Mouse (Mus musculus) forebrain, embryonic 16.5 days (tissue): ENCODE measurements around the gene Selenoh. TPM values are rescaled to one million over a fixed set of nuclear protein-coding genes. Genes with fewer than 3 reads are reported as not detected.

ENCODE experiments used
- ATAC-seq: fragments of 200-750 bp; cut with Nextera tagmentation; 2 replicates; pipeline ENCODE4 v1.8.0; 2017; ENCODE audit warnings: mild to moderate bottlenecking, moderate library complexity
- H3K27ac ChIP-seq: fragments of 300-500 bp; sonication (generic); 2 replicates; pipeline ENCODE4 v1.5.1; 2014; ENCODE audit warnings: low read length, control low read depth
- H3K27me3 ChIP-seq: fragments of 300-500 bp; sonication (generic); replicated peaks from 2 replicates; pipeline ENCODE4 v1.6.1; 2014; ENCODE audit warnings: low read length; ENCODE audit not compliant: control insufficient read depth, insufficient read depth
- H3K36me3 ChIP-seq: fragments of 300-500 bp; sonication (generic); 2 replicates; pipeline ENCODE4 v1.6.1; 2014; ENCODE audit not compliant: control insufficient read depth, insufficient read depth
- H3K4me1 ChIP-seq: fragments of 300-500 bp; sonication (generic); replicated peaks from 2 replicates; pipeline ENCODE4 v1.6.1; 2014; ENCODE audit warnings: low read length; ENCODE audit not compliant: control insufficient read depth, insufficient read depth
- H3K4me2 ChIP-seq: fragments of 300-500 bp; sonication (generic); 2 replicates; pipeline ENCODE4 v1.6.1; 2014; ENCODE audit warnings: mild to moderate bottlenecking, low read length, control low read depth
- H3K4me3 ChIP-seq: fragments of 300-500 bp; sonication (generic); replicated peaks from 2 replicates; pipeline ENCODE4 v1.5.1; 2014; ENCODE audit warnings: mild to moderate bottlenecking, low read length, control low read depth
- H3K9ac ChIP-seq: fragments of 300-500 bp; sonication (generic); replicated peaks from 2 replicates; pipeline ENCODE4 v1.6.1; 2014; ENCODE audit warnings: low read depth, low read length, control low read depth
- H3K9me3 ChIP-seq: fragments of 300-500 bp; sonication (generic); 2 replicates; pipeline ENCODE4 v1.6.1; 2016; ENCODE audit warnings: low read length; ENCODE audit not compliant: control insufficient read depth
- WGBS: fragments of 180-500 bp; shearing (Covaris S2); extraction: QIAGEN DNeasy Blood & Tissue Kit; methylation state at CpG from one replicate; pipeline ENCODE4 v1.1.7; 2014; 5-methylcytosine and 5-hydroxymethylcytosine counted together
- polyA plus RNA-seq: library from polyadenylated mRNA; unstranded; fragments of >200 nt; fragmentation: Nextera tagmentation; extraction: Ambion mirVana; gene quantifications from 2 replicates; pipeline ENCODE4 v1.2.1, GENCODE M21; 2015

Selenoh gene
- polyA plus RNA-seq, 1 experiment from 2014 or later: 225 TPM

GRCm38 (mm10) chr2:84705295-84705694, 34.7 kb upstream of the Selenoh start:
- ATAC-seq: no peak
- Histone ChIP-seq H3K27ac (no peak overlapping the region), H3K4me2 (no peak overlapping the region), H3K36me3 (peaks cover 8% of the 10 kb centered on the region; the same call in 1 of the 2 replicates), H3K9me3 (no peaks in the 10 kb centered on the region), H3K4me1 (peaks cover 16% of the 10 kb centered on the region), H3K9ac (no peak overlapping the region), H3K27me3 (no peaks in the 10 kb centered on the region), H3K4me3 (no peak overlapping the region)
- 88% methylated on average over 1 of the region's 1 CpGs for WGBS

GRCm38 (mm10) chr2:84704329-84704728, 33.8 kb upstream of the Selenoh start:
- peaks cover 13% of the 10 kb centered on the region for H3K4me1 ChIP-seq
- H3K9ac ChIP-seq: no peak overlapping the region
- no peak overlapping the region for H3K4me2 ChIP-seq
- H3K4me3 ChIP-seq: no peak overlapping the region
- no peak for ATAC-seq
- no peak overlapping the region for H3K27ac ChIP-seq
- H3K27me3 ChIP-seq: no peaks in the 10 kb centered on the region
- 73% methylated on average over 5 of the region's 5 CpGs for WGBS
- peaks cover 5% of the 10 kb centered on the region; the same call in 1 of the 2 replicates for H3K36me3 ChIP-seq
- no peaks in the 10 kb centered on the region for H3K9me3 ChIP-seq

DNA sequence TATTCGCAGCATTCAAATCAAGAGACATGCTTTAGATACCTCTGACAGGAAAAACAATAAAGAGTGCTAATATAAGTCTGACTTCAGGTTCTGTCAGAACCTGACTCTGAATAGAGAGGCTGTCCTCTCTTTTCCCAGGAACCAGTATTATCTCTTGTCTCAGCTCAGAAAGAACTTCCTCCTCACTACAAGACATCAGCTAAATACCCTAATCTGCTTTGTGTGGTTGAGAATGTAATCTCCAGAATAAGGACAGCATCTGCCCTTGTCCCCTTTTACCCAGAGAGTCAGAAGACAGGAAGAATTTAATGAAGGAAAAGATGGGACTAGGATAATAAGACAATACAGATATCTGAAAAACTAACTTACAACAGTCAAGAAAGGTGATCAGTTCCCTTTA, 32.9 kb upstream of the Selenoh start:
- Histone ChIP-seq H3K27me3 (no peaks in the 10 kb centered on the region), H3K4me3 (no peak overlapping the region), H3K36me3 (peaks cover 2% of the 10 kb centered on the region; the same call in 1 of the 2 replicates), H3K9me3 (no peaks in the 10 kb centered on the region), H3K9ac (no peak overlapping the region), H3K4me1 (peaks cover 8% of the 10 kb centered on the region), H3K27ac (no peak overlapping the region), H3K4me2 (no peak overlapping the region)
- ATAC-seq: no peak
- WGBS: 97% methylated on average over 1 of the region's 1 CpGs

DNA sequence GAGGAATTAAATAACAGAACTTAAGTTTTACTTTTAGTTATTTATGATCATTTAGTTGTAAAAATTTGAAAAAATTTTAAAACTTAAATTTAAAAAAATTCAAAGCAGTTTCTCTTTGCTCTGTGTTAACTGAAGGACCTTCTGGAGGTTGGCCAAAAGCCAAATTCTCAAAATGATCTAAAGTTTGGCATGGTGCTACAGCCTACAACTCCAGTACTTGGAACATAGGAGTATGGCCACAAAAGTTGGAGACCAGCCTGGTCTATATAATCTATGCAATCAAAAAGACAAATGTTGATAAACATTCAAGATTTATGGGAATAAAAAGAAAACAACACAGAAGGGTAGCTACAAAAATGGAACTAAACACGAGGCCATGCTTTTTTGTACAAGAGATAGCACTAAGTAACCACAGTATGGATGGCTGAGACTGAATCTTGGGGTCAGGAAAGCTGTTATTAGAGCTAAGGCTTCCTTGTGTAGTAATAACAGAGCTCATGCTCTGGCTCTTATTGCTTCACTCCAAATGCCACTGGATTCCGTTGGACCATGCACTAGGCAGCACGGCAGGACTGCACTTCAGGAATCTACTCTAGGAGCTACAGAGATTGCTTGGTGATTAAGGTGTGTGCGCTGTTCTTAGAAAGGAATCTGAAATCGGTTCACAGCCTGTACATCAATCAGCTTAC, 24.6 kb upstream of the Selenoh start:
- Histone ChIP-seq H3K27me3 (no peaks in the 10 kb centered on the region), H3K27ac (no peak overlapping the region), H3K4me2 (no peak overlapping the region), H3K4me1 (no peaks in the 10 kb centered on the region), H3K9me3 (no peaks in the 10 kb centered on the region), H3K36me3 (peaks cover 24% of the 10 kb centered on the region), H3K4me3 (no peak overlapping the region), H3K9ac (no peak overlapping the region)
- no peak for ATAC-seq
- 88% methylated on average over 5 of the region's 5 CpGs for WGBS

GRCm38 (mm10) chr2:84690050-84690449, 19.5 kb upstream of the Selenoh start:
- H3K4me2 ChIP-seq: no peak overlapping the region
- 86% methylated on average over 12 of the region's 12 CpGs for WGBS
- no peak overlapping the region for H3K27ac ChIP-seq
- H3K9ac ChIP-seq: no peak overlapping the region
- H3K36me3 ChIP-seq: peaks cover 50% of the 10 kb centered on the region
- no peaks in the 10 kb centered on the region for H3K9me3 ChIP-seq
- no peak for ATAC-seq
- no peaks in the 10 kb centered on the region for H3K27me3 ChIP-seq
- H3K4me3 ChIP-seq: no peak overlapping the region
- no peaks in the 10 kb centered on the region for H3K4me1 ChIP-seq

GRCm38 (mm10) chr2:84688080-84688844, 17.7 kb upstream of the Selenoh start:
- peaks cover 46% of the 10 kb centered on the region for H3K36me3 ChIP-seq
- H3K4me3 ChIP-seq: no peak overlapping the region
- no peak overlapping the region for H3K4me2 ChIP-seq
- no peak for ATAC-seq
- no peak overlapping the region for H3K27ac ChIP-seq
- H3K27me3 ChIP-seq: no peaks in the 10 kb centered on the region
- no peak overlapping the region for H3K9ac ChIP-seq
- no peaks in the 10 kb centered on the region for H3K4me1 ChIP-seq
- H3K9me3 ChIP-seq: no peaks in the 10 kb centered on the region
- 89% methylated on average over 2 of the region's 2 CpGs for WGBS

GRCm38 (mm10) chr2:84682605-84683183, 12.1 kb upstream of the Selenoh start:
- no peak overlapping the region for H3K9ac ChIP-seq
- no peak for ATAC-seq
- H3K4me3 ChIP-seq: no peak overlapping the region
- no peak overlapping the region for H3K27ac ChIP-seq
- H3K4me2 ChIP-seq: no peak overlapping the region
- H3K27me3 ChIP-seq: no peaks in the 10 kb centered on the region
- peaks cover 24% of the 10 kb centered on the region for H3K36me3 ChIP-seq
- WGBS: 85% methylated on average over 6 of the region's 6 CpGs
- H3K4me1 ChIP-seq: peaks cover 9% of the 10 kb centered on the region
- H3K9me3 ChIP-seq: no peaks in the 10 kb centered on the region

- Histone ChIP-seq H3K4me2 (peak within 1 kb of the TSS; percentile 86), H3K27ac (0 out of 2 replicates have a peak within 1 kb of the TSS, but pooled peaks have one; percentile 21), H3K9ac (peak within 1 kb of the TSS; percentile 78), H3K27me3 (no peaks in the 10 kb centered on the region), H3K4me3 (peak within 1 kb of the TSS; percentile 95), H3K36me3 (peaks cover 8% of the 10 kb centered on the region), H3K9me3 (no peaks in the 10 kb centered on the region), H3K4me1 (peaks cover 19% of the 10 kb centered on the region)
- ATAC-seq: no peak
- WGBS: 19% methylated on average over 8 of the region's 8 CpGs
These were observed 8.4 kb upstream of the Selenoh start, which contains the start of gene Tmx2 for GRCm38 (mm10) chr2:84679016-84679415. Gene Tmx2, minus strand, starts transcription at chr2:84679140.
